Mouse (Mus musculus) megakaryocyte, embryonic 14.5 days (primary cell): ENCODE measurements at regions not wholly inside any gene's neighbourhood (a gene's known extent, or its start where the extent isn't known, plus 50 kb on each side); places are given as distances from the start of the nearest gene placed in this dataset.

Experiments used
- FLI1 ChIP-seq: IDR thresholded peaks from 2 replicates; pipeline ENCODE4 v1.6.1; 2012; ENCODE audit warnings: low read length, inconsistent platforms, mixed read lengths
- GATA1 ChIP-seq: IDR thresholded peaks from 3 replicates; pipeline ENCODE4 v1.6.1; 2012; ENCODE audit warnings: mixed read lengths, low read length, inconsistent platforms, borderline replicate concordance

- TF ChIP-seq GATA1 (no peak), FLI1 (no peak)
Measured at GRCm38 (mm10) chr7:40577365-40577764, 320.8 kb upstream of the Vstm2b start.
